Mouse (Mus musculus) lung, embryonic 15.5 days (tissue): ENCODE measurements around the gene Tmem131l. TPM values are rescaled to one million over a fixed set of nuclear protein-coding genes. Genes with fewer than 3 reads are reported as not detected.
A peak's percentile ranks its signal among the peaks of the same experiment; 100 is the strongest.

Source experiments
- ATAC-seq: fragments of 200-750 bp; cut with Nextera tagmentation; 2 replicates; pipeline ENCODE4 v1.8.0; 2017; ENCODE audit warnings: moderate number of reproducible peaks, borderline replicate concordance; ENCODE audit not compliant: low FRiP score, low TSS enrichment; ENCODE audit errors: extremely low read depth
- H3K27ac ChIP-seq: fragments of 300-500 bp; sonication (generic); 2 replicates; pipeline ENCODE4 v1.5.1; 2015; ENCODE audit warnings: moderate library complexity, mild to moderate bottlenecking, inconsistent platforms
- H3K27me3 ChIP-seq: fragments of 300-500 bp; sonication (generic); 2 replicates; pipeline ENCODE4 v1.6.1; 2015; ENCODE audit warnings: inconsistent platforms
- H3K36me3 ChIP-seq: fragments of 300-500 bp; sonication (generic); 2 replicates; pipeline ENCODE4 v1.6.1; 2015; ENCODE audit warnings: inconsistent platforms
- H3K4me1 ChIP-seq: fragments of 300-500 bp; sonication (generic); 2 replicates; pipeline ENCODE4 v1.6.1; 2015; ENCODE audit warnings: inconsistent platforms
- H3K4me2 ChIP-seq: fragments of 300-500 bp; sonication (generic); 2 replicates; pipeline ENCODE4 v1.6.1; 2015; ENCODE audit warnings: inconsistent platforms, mild to moderate bottlenecking, moderate library complexity
- H3K4me3 ChIP-seq: fragments of 300-500 bp; sonication (generic); 2 replicates; pipeline ENCODE4 v1.5.1; 2015; ENCODE audit warnings: mild to moderate bottlenecking, inconsistent platforms
- H3K9ac ChIP-seq: fragments of 300-500 bp; sonication (generic); 2 replicates; pipeline ENCODE4 v1.6.1; 2015; ENCODE audit warnings: inconsistent platforms
- H3K9me3 ChIP-seq: fragments of 300-500 bp; sonication (generic); 2 replicates; pipeline ENCODE4 v1.6.1; 2016; ENCODE audit warnings: inconsistent platforms
- WGBS: fragments of 180-500 bp; shearing (Covaris S2); methylation state at CpG from one replicate; pipeline ENCODE4 v1.1.7; 2015; 5-methylcytosine and 5-hydroxymethylcytosine counted together
- polyA plus RNA-seq: library from polyadenylated mRNA; unstranded; fragments of >200 nt; fragmentation: Nextera tagmentation; extraction: Ambion mirVana; gene quantifications from 2 replicates; pipeline ENCODE4 v1.2.1, GENCODE M21; 2015

Gene Tmem131l
- polyA plus RNA-seq, 1 experiment from 2014 or later = 55.9 TPM

DNA sequence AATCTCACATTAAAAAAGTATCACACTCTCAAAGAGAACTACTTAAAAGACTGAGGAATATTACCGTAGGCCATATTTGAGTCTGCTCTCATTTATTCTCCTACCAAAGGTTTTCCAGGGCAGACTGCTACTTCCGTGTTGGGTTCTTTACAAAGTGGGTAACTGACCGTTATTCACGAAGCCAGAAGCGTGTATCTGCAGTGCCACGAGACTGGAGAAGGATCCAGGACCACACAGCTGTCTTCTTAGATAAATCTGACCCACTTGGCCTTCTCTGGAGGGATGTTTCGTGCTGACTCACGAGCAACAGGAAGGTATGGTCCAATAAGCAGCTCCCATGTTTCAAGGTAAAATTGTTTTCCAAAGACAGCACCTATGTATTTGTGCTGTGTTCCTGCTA is 1.8 kb upstream of the Tmem131l start:
- H3K4me3 ChIP-seq = no peak overlapping the region
- WGBS = 81% methylated on average over 8 of the region's 8 CpGs

DNA sequence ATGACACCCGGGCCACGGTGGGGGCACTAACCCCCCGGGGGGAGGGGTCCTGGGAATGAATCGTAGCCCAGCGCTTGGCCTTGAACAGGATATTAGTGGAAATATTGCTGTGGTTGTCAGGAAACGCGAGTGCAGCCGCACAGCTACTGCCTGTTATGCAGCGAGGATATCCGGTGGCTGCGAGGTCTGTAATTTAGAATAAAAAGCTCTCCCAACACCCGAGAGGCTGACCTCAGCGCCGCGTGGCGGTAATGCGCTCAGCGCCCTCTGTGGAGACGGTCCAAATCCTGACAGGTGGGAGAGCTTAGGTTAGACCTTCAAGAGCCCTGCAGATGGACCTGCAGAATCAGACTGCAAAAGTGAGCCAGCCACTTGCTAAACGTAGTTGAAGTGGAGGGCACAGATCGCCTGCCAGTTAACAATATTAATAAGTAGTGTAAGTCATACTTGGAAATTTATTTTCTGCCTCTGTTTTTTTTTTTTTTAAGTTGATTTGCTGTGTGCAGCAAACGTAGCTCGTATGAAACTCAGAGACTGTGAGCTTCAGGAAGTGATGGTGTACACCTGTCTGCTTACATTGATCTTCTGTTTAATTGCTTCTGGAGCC is 604 bp upstream of the Tmem131l start:
- Histone ChIP-seq H3K4me3 (peak overlapping the region; percentile 83), H3K4me1 (peaks cover 30% of the 10 kb centered on the region), H3K36me3 (no peaks in the 10 kb centered on the region), H3K4me2 (peak overlapping the region; percentile 98), H3K9me3 (no peaks in the 10 kb centered on the region), H3K27ac (peak overlapping the region; percentile 94), H3K9ac (peak overlapping the region; percentile 47), H3K27me3 (no peaks in the 10 kb centered on the region)
- 1% methylated on average over 23 of the region's 23 CpGs for WGBS
- peak; percentile 55 for ATAC-seq

More for the DNA sequence above, 1.8 kb upstream of the Tmem131l start:
- Histone ChIP-seq H3K27ac (no peak overlapping the region), H3K9ac (no peak overlapping the region), H3K4me2 (no peak overlapping the region), H3K27me3 (no peaks in the 10 kb centered on the region), H3K4me1 (peaks cover 23% of the 10 kb centered on the region), H3K9me3 (no peaks in the 10 kb centered on the region), H3K36me3 (no peaks in the 10 kb centered on the region)
- ATAC-seq = no peak

DNA sequence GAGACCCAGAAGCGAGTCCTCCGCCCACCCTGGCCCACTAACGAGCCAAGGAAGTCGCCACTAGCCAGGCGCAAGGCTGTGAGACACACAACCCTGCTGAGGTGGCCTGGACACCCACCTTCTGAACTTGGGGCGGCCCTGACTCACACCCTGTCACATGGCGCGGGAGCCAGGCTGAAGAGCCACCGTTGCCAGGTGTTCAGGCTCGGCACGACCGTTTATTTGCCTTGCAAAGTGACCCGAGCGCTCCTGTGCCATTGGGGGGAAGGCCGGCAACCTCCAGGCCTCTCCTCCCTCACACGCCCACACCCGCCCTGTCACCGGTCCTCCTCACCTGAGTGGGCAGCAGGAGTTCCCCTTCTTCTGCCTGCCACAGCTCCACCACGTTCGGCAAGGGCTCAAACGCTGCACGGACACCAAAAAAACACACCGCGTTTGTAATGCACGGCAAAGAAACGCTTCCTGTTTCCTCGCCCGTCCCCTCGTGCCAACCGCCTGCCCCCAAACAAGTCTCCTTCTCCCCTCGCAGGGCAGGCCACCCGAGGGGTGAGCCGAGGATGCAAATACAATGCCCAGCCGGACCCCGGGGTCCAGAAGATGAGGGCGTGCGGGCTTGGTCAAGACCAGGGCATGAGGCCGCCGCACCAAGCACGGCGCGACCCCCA is 862 bp downstream of the Tmem131l start:
- Histone ChIP-seq H3K27ac (peak overlapping the region; percentile 94), H3K4me2 (peak overlapping the region; percentile 98), H3K9ac (peak overlapping the region; percentile 82), H3K4me1 (peaks cover 33% of the 10 kb centered on the region), H3K27me3 (no peaks in the 10 kb centered on the region), H3K4me3 (peak overlapping the region; percentile 83), H3K9me3 (no peaks in the 10 kb centered on the region), H3K36me3 (no peaks in the 10 kb centered on the region)
- ATAC-seq = peak; percentile 43
- WGBS = under 1% methylated on average over 42 of the region's 42 CpGs

DNA sequence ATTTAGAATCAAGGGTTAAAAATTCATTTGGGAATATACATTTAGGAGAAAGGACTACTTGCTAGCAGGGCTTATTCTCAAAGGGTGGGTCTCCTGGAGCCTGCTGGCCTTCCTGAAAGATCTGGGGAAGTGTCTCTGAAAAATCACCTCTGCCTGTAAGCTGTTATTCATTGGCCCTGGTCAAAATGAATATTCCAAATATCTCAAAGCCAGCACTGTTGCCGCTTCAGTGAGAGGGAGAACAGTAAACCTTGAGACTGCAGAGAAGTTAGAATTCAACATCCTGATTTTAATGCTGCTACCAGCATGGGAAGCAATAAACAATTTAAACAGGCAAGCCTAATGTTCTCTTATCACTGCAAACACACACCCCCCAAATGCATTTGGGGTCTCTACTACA is 1.8 kb downstream of the Tmem131l start:
- Histone ChIP-seq H3K4me2 (peak overlapping the region; percentile 98), H3K9me3 (no peaks in the 10 kb centered on the region), H3K27ac (peak overlapping the region; percentile 94), H3K4me3 (peak overlapping the region; percentile 83), H3K27me3 (no peaks in the 10 kb centered on the region), H3K4me1 (peaks cover 42% of the 10 kb centered on the region), H3K9ac (0 out of 2 replicates have a peak overlapping the region, but pooled peaks have one; percentile 82), H3K36me3 (no peaks in the 10 kb centered on the region)
- 17% methylated on average over 1 of the region's 1 CpGs for WGBS
- no peak for ATAC-seq

DNA sequence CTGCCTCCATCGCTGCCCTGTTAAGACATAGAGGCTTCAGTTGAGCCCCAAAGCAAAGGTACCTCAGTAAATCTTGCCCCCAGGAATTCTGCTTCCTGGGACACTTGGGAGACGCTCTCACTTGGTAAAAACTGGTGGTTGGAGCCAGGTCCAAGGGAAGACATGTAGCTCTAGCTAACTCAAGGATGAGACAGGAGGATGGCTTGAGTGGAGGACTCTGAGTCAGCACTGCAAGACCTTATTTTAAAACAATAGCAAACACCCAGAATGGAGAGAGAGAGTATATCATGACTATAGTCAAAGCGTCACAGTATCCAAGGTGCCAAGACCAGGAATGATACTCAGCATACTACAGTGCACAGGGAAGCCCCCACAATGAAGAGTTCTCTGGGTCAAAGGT is 2.4 kb downstream of the Tmem131l start:
- no peak overlapping the region for H3K4me3 ChIP-seq
- WGBS = 77% methylated on average over 3 of the region's 3 CpGs
- no peaks in the 10 kb centered on the region for H3K9me3 ChIP-seq
- no peak overlapping the region for H3K27ac ChIP-seq
- H3K27me3 ChIP-seq = no peaks in the 10 kb centered on the region
- H3K9ac ChIP-seq = no peak overlapping the region
- peaks cover 42% of the 10 kb centered on the region for H3K4me1 ChIP-seq
- ATAC-seq = no peak
- H3K36me3 ChIP-seq = no peaks in the 10 kb centered on the region
- peak overlapping the region; percentile 98; the same call in 1 of the 2 replicates for H3K4me2 ChIP-seq

DNA sequence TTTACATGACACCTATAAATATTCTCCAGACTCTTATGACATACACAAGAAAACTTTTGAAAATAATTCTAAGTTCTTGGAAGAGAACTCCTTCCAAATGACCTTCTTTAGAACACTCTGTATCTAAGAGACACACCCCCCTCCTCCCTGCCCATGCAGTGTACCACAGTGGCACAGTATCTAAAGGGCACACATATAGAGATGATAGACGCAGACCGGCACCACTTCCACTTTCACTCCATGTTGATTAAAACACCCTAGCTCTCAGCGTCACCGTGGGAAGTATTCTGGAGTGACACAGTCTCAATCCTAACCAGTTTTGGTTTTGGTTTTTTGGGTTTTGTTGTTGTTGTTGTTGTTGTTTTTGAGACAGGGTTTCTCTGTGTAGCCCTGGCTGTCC is 3.1 kb downstream of the Tmem131l start:
- 89% methylated on average over 4 of the region's 4 CpGs for WGBS
- H3K9me3 ChIP-seq = no peaks in the 10 kb centered on the region
- no peak overlapping the region for H3K4me2 ChIP-seq
- H3K27me3 ChIP-seq = no peaks in the 10 kb centered on the region
- ATAC-seq = no peak
- H3K36me3 ChIP-seq = no peaks in the 10 kb centered on the region
- H3K4me3 ChIP-seq = no peak overlapping the region
- peaks cover 42% of the 10 kb centered on the region for H3K4me1 ChIP-seq
- H3K27ac ChIP-seq = no peak overlapping the region
- H3K9ac ChIP-seq = no peak overlapping the region

DNA sequence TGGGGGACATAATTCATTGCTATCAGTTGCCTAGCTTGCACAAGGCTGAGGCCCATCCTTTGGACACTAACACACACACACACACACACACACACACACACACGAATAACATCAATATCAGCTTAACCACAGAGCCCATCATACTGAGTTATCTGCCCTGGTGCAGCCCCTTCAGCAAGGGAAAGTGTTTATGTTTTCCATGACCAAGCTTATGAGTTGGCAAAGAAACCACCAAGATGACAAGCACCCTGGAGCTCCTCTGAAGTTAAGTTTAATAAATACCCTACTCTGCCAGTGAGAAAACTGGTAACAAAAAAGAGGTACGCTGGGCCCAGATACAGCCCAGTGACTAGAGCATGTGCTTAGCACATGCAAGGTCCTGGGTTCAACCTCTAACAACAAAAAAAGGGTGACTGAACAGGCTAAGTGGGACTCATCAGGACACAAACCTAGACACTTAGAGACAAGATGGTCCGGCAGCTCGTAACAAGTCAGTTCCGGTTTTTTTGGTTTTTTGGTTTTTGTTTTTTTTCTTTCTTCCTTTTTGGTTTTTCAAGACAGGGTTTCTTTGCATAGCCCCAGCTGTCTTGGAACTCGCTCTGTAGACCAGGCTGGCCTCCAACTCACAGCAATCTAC is 4.1 kb downstream of the Tmem131l start:
- Histone ChIP-seq H3K4me3 (no peak overlapping the region), H3K4me2 (no peak overlapping the region), H3K36me3 (peaks cover 8% of the 10 kb centered on the region), H3K9ac (no peak overlapping the region), H3K4me1 (peaks cover 40% of the 10 kb centered on the region), H3K27me3 (no peaks in the 10 kb centered on the region), H3K27ac (no peak overlapping the region), H3K9me3 (no peaks in the 10 kb centered on the region)
- WGBS = 85% methylated on average over 6 of the region's 6 CpGs
- no peak for ATAC-seq

DNA sequence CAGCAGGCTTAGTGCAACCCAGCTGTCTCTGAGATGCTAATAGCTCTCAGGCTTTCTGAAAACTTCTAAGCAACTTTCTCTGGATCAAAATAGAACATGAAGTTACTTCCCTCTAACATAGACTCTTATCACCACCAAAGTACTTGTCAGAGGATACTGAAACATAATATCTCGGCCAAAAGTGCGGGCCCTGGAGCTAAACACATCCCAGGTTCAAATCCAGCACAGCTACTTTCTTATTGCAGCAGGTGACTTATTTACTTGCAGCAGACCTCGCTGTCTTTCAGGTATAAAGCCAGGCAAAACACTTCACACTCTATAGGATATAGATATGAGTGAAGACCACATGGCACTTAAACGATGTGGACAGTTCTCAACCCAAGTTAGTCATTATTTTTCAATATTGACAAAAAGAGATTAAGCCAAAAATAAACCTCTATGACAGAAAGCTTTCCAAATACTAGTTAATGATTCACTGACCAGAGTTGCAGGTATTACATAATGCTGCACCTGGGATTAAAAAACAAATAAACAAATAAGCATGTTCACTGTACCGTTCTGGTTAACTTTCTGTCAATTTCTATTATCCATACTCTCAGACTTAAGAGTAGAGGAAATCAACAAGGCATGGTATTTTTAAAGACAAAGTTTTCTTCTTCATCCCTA is 5.7 kb downstream of the Tmem131l start:
- Histone ChIP-seq H3K27ac (no peak overlapping the region), H3K36me3 (peaks cover 17% of the 10 kb centered on the region)

DNA sequence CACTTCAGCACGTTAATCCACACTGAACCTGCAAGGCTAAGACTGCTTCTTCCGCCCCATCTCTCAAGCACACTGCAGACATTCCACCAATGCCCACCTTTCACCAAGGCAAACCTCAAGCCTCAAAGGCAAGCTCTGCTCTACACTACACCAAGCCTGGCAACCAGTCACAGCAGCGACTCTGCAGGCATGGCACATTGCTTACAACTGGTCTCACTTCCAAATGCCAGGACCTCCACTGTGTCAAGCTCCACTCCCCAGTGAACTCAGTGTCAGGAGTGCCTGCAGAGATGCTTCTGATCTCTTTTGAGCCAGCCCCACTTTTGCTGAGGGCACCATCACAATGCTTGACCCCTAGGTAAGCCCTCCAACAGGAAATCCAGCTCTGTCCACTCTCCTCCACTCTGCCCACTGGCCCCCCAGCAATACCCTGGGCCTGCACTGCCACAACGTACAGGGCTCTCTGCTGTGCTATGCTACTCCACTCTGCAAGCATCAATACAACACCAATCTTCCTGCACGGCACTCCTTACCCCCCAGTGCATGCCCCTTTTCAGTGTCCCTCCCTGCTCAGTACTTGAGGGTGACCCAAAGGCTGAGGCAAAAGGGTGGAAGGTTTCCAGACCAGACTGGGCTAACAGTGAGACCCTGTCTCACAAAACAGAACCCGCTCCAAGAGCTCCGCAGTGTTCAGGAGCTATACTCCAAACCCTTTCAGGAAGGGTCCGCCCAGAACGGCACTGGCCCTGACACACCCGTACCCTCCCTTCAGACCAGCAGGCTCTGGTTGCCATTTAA is 6.8 kb downstream of the Tmem131l start:
- ATAC-seq = 0 out of 2 replicates have a peak, but pooled peaks have one; percentile 28
- peaks cover 17% of the 10 kb centered on the region for H3K36me3 ChIP-seq
- H3K27me3 ChIP-seq = no peaks in the 10 kb centered on the region
- H3K4me3 ChIP-seq = no peak overlapping the region
- no peak overlapping the region for H3K4me2 ChIP-seq
- no peaks in the 10 kb centered on the region for H3K9me3 ChIP-seq
- H3K9ac ChIP-seq = no peak overlapping the region
- H3K4me1 ChIP-seq = peaks cover 28% of the 10 kb centered on the region
- 72% methylated on average over 10 of the region's 10 CpGs for WGBS
- no peak overlapping the region for H3K27ac ChIP-seq

More for the DNA sequence above, 5.7 kb downstream of the Tmem131l start:
- WGBS = 66% methylated on average over 5 of the region's 5 CpGs
- ATAC-seq = no peak
- Histone ChIP-seq H3K4me1 (peaks cover 33% of the 10 kb centered on the region), H3K4me3 (no peak overlapping the region), H3K9ac (no peak overlapping the region), H3K9me3 (no peaks in the 10 kb centered on the region), H3K27me3 (no peaks in the 10 kb centered on the region), H3K4me2 (no peak overlapping the region)

DNA sequence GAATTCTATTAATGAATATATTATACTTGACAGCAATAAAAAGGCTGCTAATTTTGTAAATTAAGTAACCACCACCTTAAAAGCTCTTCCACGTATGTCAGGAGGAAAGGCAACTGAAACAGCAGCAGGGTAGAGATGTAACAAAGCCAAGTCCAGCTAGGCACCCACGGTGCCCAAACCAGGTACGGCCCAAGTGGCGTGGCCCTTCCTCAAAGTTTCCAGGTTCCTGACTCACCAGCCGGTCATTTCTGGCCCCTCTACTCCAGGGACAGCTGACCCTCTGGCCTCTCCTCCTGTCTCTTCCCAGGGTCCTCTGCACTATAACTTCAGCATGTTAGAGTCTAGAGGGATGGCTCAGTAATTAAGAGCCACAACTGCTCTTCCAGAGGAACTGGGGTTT is 7.6 kb downstream of the Tmem131l start:
- H3K36me3 ChIP-seq = peaks cover 23% of the 10 kb centered on the region
- 91% methylated on average over 5 of the region's 5 CpGs for WGBS
- peaks cover 21% of the 10 kb centered on the region for H3K4me1 ChIP-seq
- H3K9me3 ChIP-seq = no peaks in the 10 kb centered on the region
- H3K27me3 ChIP-seq = no peaks in the 10 kb centered on the region
- H3K9ac ChIP-seq = no peak overlapping the region
- no peak overlapping the region for H3K4me3 ChIP-seq
- ATAC-seq = no peak
- no peak overlapping the region for H3K4me2 ChIP-seq
- H3K27ac ChIP-seq = no peak overlapping the region

DNA sequence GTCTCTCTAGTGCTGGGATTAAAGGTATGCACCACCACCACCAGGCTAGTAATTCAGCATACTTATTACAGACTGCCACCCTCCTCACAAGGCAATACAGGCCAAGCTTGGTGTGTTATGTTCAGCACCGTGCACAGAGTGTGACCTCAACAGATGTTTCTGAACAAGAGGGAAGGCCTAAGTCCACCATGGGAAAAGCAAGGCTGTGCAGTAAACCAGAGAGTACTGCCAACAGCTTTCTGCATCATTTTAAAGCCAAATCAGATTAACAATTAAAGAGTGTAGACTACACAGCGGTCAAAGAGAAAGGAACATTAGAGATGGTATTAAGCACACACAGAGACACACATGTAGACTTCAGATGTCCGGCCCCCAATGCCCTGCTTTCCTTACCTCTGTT is 8.8 kb downstream of the Tmem131l start:
- Histone ChIP-seq H3K9ac (no peak overlapping the region), H3K4me2 (no peak overlapping the region), H3K4me1 (peaks cover 18% of the 10 kb centered on the region), H3K36me3 (peaks cover 27% of the 10 kb centered on the region), H3K4me3 (no peak overlapping the region), H3K9me3 (no peaks in the 10 kb centered on the region), H3K27me3 (no peaks in the 10 kb centered on the region), H3K27ac (no peak overlapping the region)
- no peak for ATAC-seq
- WGBS = 85% methylated on average over 3 of the region's 3 CpGs
